ENCODE assay signal across 9 mouse cellular contexts in genomic region chr13:93989736-93990611, GRCm38 (mm10).
DNase-seq lines count a peak whose midpoint lies in the region; ATAC-seq lines count a peak whose summit lies in the region.
"Had no signal": no experiment of that assay in that cellular context is flagged by ENCODE, and none has a peak within 500 bp of the region (broad histone marks: within the 10 kb centered on the region; RNA-seq: fewer than 3 reads in every experiment).

No protein-coding gene starts in this region.

- H3K9me3 ChIP-seq in kidney, embryonic 16.5 days (ENCODE audit: low read length) = no peaks in the 10 kb centered on the region
- H3K9me3 ChIP-seq in midbrain, embryonic 11.5 days (ENCODE audit: control insufficient read depth, low read length) = no peaks in the 10 kb centered on the region
- H3K9me3 ChIP-seq: embryonic facial prominence, embryonic 12.5 days had no signal

- peak overlapping the region; percentile 65 for H3K27ac ChIP-seq in kidney, embryonic 16.5 days (ENCODE audit: low read length)
- no peak overlapping the region for H3K27ac ChIP-seq in midbrain, embryonic 11.5 days (ENCODE audit: low read depth, low read length)
- H3K27ac ChIP-seq: embryonic facial prominence, embryonic 12.5 days had no signal

- ATAC-seq in kidney, embryonic 16.5 days (ENCODE audit: low FRiP score, low TSS enrichment) = peak; percentile 66
- no peak for ATAC-seq in midbrain, embryonic 11.5 days (ENCODE audit: low FRiP score)

- H3K4me1 ChIP-seq in kidney, embryonic 16.5 days (ENCODE audit: insufficient read depth, low read length) = peaks cover 15% of the 10 kb centered on the region
- H3K4me1 ChIP-seq in midbrain, embryonic 11.5 days (ENCODE audit: control insufficient read depth, insufficient read depth, low read length) = no peaks in the 10 kb centered on the region

- no peaks in the 10 kb centered on the region for H3K36me3 ChIP-seq in kidney, embryonic 16.5 days (ENCODE audit: insufficient read depth, low read length)
- no peaks in the 10 kb centered on the region for H3K36me3 ChIP-seq in midbrain, embryonic 11.5 days (ENCODE audit: control insufficient read depth, insufficient read depth, low read length)
- H3K36me3 ChIP-seq: embryonic facial prominence, embryonic 12.5 days had no signal

- 67% methylated on average over 11 of the region's 11 CpGs for WGBS in kidney, embryonic 16.5 days
- 83% methylated on average over 11 of the region's 11 CpGs for WGBS in midbrain, embryonic 11.5 days

- peak; percentile 6 for DNase-seq in gastrocnemius, postnatal 25 days
- no peak for DNase-seq in gastrocnemius, postnatal 36 days
- DNase-seq in heart, adult 18-20 months = peak; percentile 39 to 45
- peak; percentile 33 to 49 for DNase-seq in thymus, adult 18-20 months
- no peak for DNase-seq in midbrain, embryonic 11.5 days (ENCODE audit: low spot score, missing footprints)
- no peak for DNase-seq in layer of hippocampus, adult 8-10 months (ENCODE audit: low spot score in 2 of 2)
- no peak for DNase-seq in right cerebral cortex, adult 2 months (ENCODE audit: low spot score in 2 of 2)

- H3K9ac ChIP-seq in kidney, embryonic 16.5 days (replicated peaks; ENCODE audit: low read length) = no peak overlapping the region
- no peak overlapping the region for H3K9ac ChIP-seq in midbrain, embryonic 11.5 days (ENCODE audit: low read length)
- H3K9ac ChIP-seq: embryonic facial prominence, embryonic 12.5 days had no signal

- H3K27me3 ChIP-seq in kidney, embryonic 16.5 days (ENCODE audit: insufficient read depth, low read length) = no peaks in the 10 kb centered on the region
- H3K27me3 ChIP-seq in midbrain, embryonic 11.5 days (ENCODE audit: control insufficient read depth, insufficient read depth, low read length) = no peaks in the 10 kb centered on the region
- H3K27me3 ChIP-seq: embryonic facial prominence, embryonic 12.5 days had no signal

- H3K4me3 ChIP-seq in kidney, embryonic 16.5 days (ENCODE audit: low read length) = no peak overlapping the region
- no peak overlapping the region for H3K4me3 ChIP-seq in midbrain, embryonic 11.5 days (ENCODE audit: low read depth, low read length)
- H3K4me3 ChIP-seq: embryonic facial prominence, embryonic 12.5 days had no signal

- H3K4me2 ChIP-seq in kidney, embryonic 16.5 days (replicated peaks; ENCODE audit: low read depth, low read length) = no peak overlapping the region
- H3K4me2 ChIP-seq in midbrain, embryonic 11.5 days = no peak overlapping the region
- H3K4me2 ChIP-seq: embryonic facial prominence, embryonic 12.5 days had no signal

- intact Hi-C loops in gastrocnemius, postnatal 36 days (cut with DNase I) = no loop called here

Comparison
In these comparisons a context has a peak if more than half of its experiments do, and no peak if none do; other contexts are left out.
1. DNase-seq: peak in gastrocnemius, postnatal 25 days (single experiment), heart, adult 18-20 months (2 of 2) and thymus, adult 18-20 months (2 of 2); none in gastrocnemius, postnatal 36 days (0 of 2), midbrain, embryonic 11.5 days (single experiment), layer of hippocampus, adult 8-10 months (0 of 2) and right cerebral cortex, adult 2 months (0 of 2).